Mouse (Mus musculus) ES-E14 (cell line): ENCODE measurements around the gene Prorsd1. TPM values are rescaled to one million over a fixed set of nuclear protein-coding genes. Genes with fewer than 3 reads are reported as not detected.

ENCODE experiments used
- DNase-seq: peaks from one replicate; pipeline ENCODE4 v3.0.0-alpha.2; 2013; ENCODE audit warnings: low read depth, low spot score
- H3K27ac ChIP-seq: 2 replicates; pipeline ENCODE4 v1.5.1; 2012; ENCODE audit warnings: low read depth, mild to moderate bottlenecking, low read length, moderate library complexity, mixed read lengths; ENCODE audit not compliant: poor library complexity, insufficient read depth, severe bottlenecking
- H3K36me3 ChIP-seq: 2 replicates; pipeline ENCODE4 v1.6.1; 2012; ENCODE audit warnings: mild to moderate bottlenecking, low read length, moderate library complexity, mixed read lengths; ENCODE audit not compliant: control insufficient read depth, poor library complexity, insufficient read depth, severe bottlenecking
- H3K4me1 ChIP-seq, 2 experiments: fragments of 150-350 bp in 1 of 2; sonication (generic) in 1 of 2; 2 replicates each; pipeline ENCODE4 v1.6.1; 2012; ENCODE audit warnings: low read length in 2 of 2, mild to moderate bottlenecking in 1 of 2, mixed read lengths in 1 of 2; ENCODE audit not compliant: control insufficient read depth in 2 of 2, insufficient read depth in 2 of 2, poor library complexity in 1 of 2
- H3K4me3 ChIP-seq, 2 experiments: fragments of 150-350 bp in 1 of 2; sonication (generic) in 1 of 2; 2 replicates each; pipeline ENCODE4 v1.5.1; 2012; ENCODE audit warnings: low read length in 2 of 2, low read depth in 1 of 2, mild to moderate bottlenecking in 1 of 2, mixed read lengths in 1 of 2; ENCODE audit not compliant: insufficient read depth in 1 of 2, poor library complexity in 1 of 2, severe bottlenecking in 1 of 2
- H3K9ac ChIP-seq: 2 replicates; pipeline ENCODE4 v1.6.1; 2012; ENCODE audit warnings: low read depth, mild to moderate bottlenecking, low read length, mixed read lengths; ENCODE audit not compliant: poor library complexity, insufficient read depth, severe bottlenecking
- H3K9me3 ChIP-seq: fragments of 150-350 bp; sonication (generic); 2 replicates; pipeline ENCODE4 v1.6.1; 2012; ENCODE audit warnings: low read depth, mild to moderate bottlenecking, low read length; ENCODE audit not compliant: control insufficient read depth, insufficient read depth
- CHD2 ChIP-seq: IDR thresholded peaks from 2 replicates; pipeline ENCODE4 v1.6.1; 2014; ENCODE audit warnings: mild to moderate bottlenecking, low read depth, low read length, inconsistent platforms
- HCFC1 ChIP-seq: IDR thresholded peaks from 2 replicates; pipeline ENCODE4 v1.6.1; 2012; ENCODE audit warnings: low read length, inconsistent platforms, borderline replicate concordance; ENCODE audit not compliant: insufficient read depth
- MAFK ChIP-seq: IDR thresholded peaks from 2 replicates; pipeline ENCODE4 v1.6.1; 2014; ENCODE audit warnings: mild to moderate bottlenecking, low read depth, low read length, inconsistent platforms; ENCODE audit not compliant: insufficient read depth
- ZC3H11A ChIP-seq: IDR thresholded peaks from 2 replicates; pipeline ENCODE4 v1.6.1; 2012; ENCODE audit warnings: low read depth, mild to moderate bottlenecking, inconsistent platforms, low read length, borderline replicate concordance
- ZNF384 ChIP-seq: IDR thresholded peaks from 2 replicates; pipeline ENCODE4 v1.6.1; 2012; ENCODE audit warnings: low read depth, low read length, inconsistent platforms
- in situ Hi-C, 2 experiments: fragments of 600-800 bp; cut with MboI; formaldehyde crosslinking; loops; one replicate each; pipeline ENCODE4 v1.15.1; 2025; ENCODE audit warnings: low sequenced_read_pairs in 2 of 2, inconsistent platforms in 1 of 2; ENCODE audit not compliant: unreplicated experiment in 2 of 2
- total RNA-seq: library from RNA; depleted of rRNA; stranded (reverse); fragments of 300-350 nt; gene quantifications from 2 replicates; pipeline ENCODE4 v1.2.3, GENCODE M21; 2012

Prorsd1 gene
- total RNA-seq, 1 experiment, result 12.4 TPM

GRCm38 (mm10) chr11:29512818-29513535 lies 1.9 kb downstream of the Prorsd1 start:
- Histone ChIP-seq H3K27ac (no peak overlapping the region), H3K36me3 (no peaks in the 10 kb centered on the region; the same call in 1 of the 2 replicates), H3K9ac (no peak overlapping the region), H3K9me3 (no peaks in the 10 kb centered on the region), H3K4me1 (no peaks in the 10 kb centered on the region), H3K4me3 (no peak overlapping the region)
- no peak for DNase-seq
- TF ChIP-seq ZNF384 (peak; percentile 18; the same call in 1 of the 2 replicates), CHD2 (no peak)
- in situ Hi-C loops, result no loop called here

GRCm38 (mm10) chr11:29509421-29509820 lies 5.4 kb downstream of the Prorsd1 start:
- no peak overlapping the region for H3K4me3 ChIP-seq
- no peaks in the 10 kb centered on the region for H3K4me1 ChIP-seq
- DNase-seq, result no peak
- no peaks in the 10 kb centered on the region; the same call in 1 of the 2 replicates for H3K36me3 ChIP-seq
- no peaks in the 10 kb centered on the region for H3K9me3 ChIP-seq
- H3K27ac ChIP-seq, result no peak overlapping the region
- TF ChIP-seq HCFC1 (no peak), ZNF384 (no peak), ZC3H11A (no peak), MAFK (no peak), CHD2 (no peak)
- in situ Hi-C loops, result no loop called here
- H3K9ac ChIP-seq, result no peak overlapping the region

GRCm38 (mm10) chr11:29504899-29505625 lies 9.8 kb downstream of the Prorsd1 start:
- no peaks in the 10 kb centered on the region for H3K4me1 ChIP-seq
- in situ Hi-C loops, result no loop called here
- no peak overlapping the region for H3K27ac ChIP-seq
- TF ChIP-seq CHD2, result no peak
- TF ChIP-seq ZC3H11A, result no peak
- TF ChIP-seq ZNF384, result no peak
- no peak for TF ChIP-seq MAFK
- TF ChIP-seq HCFC1, result no peak
- no peak overlapping the region for H3K4me3 ChIP-seq
- no peaks in the 10 kb centered on the region for H3K9me3 ChIP-seq
- H3K9ac ChIP-seq, result no peak overlapping the region
- no peak for DNase-seq
- peaks cover 2% of the 10 kb centered on the region; the same call in 1 of the 2 replicates for H3K36me3 ChIP-seq

- H3K4me3 ChIP-seq, result no peak overlapping the region
- H3K9me3 ChIP-seq, result no peaks in the 10 kb centered on the region
- H3K9ac ChIP-seq, result no peak overlapping the region
- no peaks in the 10 kb centered on the region for H3K4me1 ChIP-seq
- no peak overlapping the region for H3K27ac ChIP-seq
- TF ChIP-seq ZNF384 (no peak), CHD2 (no peak), ZC3H11A (no peak), MAFK (no peak), HCFC1 (no peak)
- in situ Hi-C loops, result no loop called here
- no peak for DNase-seq
- peaks cover 2% of the 10 kb centered on the region; the same call in 1 of the 2 replicates for H3K36me3 ChIP-seq
Measured at GRCm38 (mm10) chr11:29503948-29504893, 10.6 kb downstream of the Prorsd1 start.
